ENCODE assay signal across 19 mouse cellular contexts in genomic region chr9:54537030-54537429, GRCm38 (mm10). TPM values are rescaled to one million over a fixed set of nuclear protein-coding genes. Genes with fewer than 3 reads are reported as not detected.
A peak's percentile ranks its signal among the peaks of the same experiment; 100 is the strongest.
DNase-seq lines count a peak whose midpoint lies in the region; ATAC-seq and TF ChIP-seq lines count a peak whose summit lies in the region.
"Had no signal": no experiment of that assay in that cellular context is flagged by ENCODE, and none has a peak within 500 bp of the region (broad histone marks: within the 10 kb centered on the region; RNA-seq: fewer than 3 reads in every experiment).

No protein-coding gene starts in this region.

- H3K4me2 ChIP-seq in embryonic facial prominence, embryonic 14.5 days (ENCODE audit: low read depth, low read length) = no peak overlapping the region
- no peak overlapping the region for H3K4me2 ChIP-seq in kidney, embryonic 14.5 days (replicated peaks; ENCODE audit: low read depth, low read length)
- H3K4me2 ChIP-seq: embryonic facial prominence, embryonic 12.5 days; heart, embryonic 11.5 days; kidney, embryonic 15.5 days; limb, embryonic 12.5 days; liver, embryonic 15.5 days; midbrain, embryonic 12.5 days had no signal

- H3K27me3 ChIP-seq in embryonic facial prominence, embryonic 14.5 days (replicated peaks; ENCODE audit: control insufficient read depth, insufficient read depth, low read length) = no peaks in the 10 kb centered on the region
- no peaks in the 10 kb centered on the region for H3K27me3 ChIP-seq in embryonic facial prominence, embryonic 10.5 days (replicated peaks; ENCODE audit: low read depth, poor library complexity, severe bottlenecking)
- no peaks in the 10 kb centered on the region for H3K27me3 ChIP-seq in kidney, embryonic 14.5 days (ENCODE audit: control insufficient read depth, insufficient read depth, low read length)
- H3K27me3 ChIP-seq: embryonic facial prominence, embryonic 12.5 days; kidney, embryonic 15.5 days; limb, embryonic 12.5 days; midbrain, embryonic 12.5 days had no signal

- H3K9ac ChIP-seq in embryonic facial prominence, embryonic 14.5 days (ENCODE audit: low read depth, low read length) = no peak overlapping the region
- H3K9ac ChIP-seq in kidney, embryonic 14.5 days (ENCODE audit: low read depth, low read length) = no peak overlapping the region
- H3K9ac ChIP-seq: embryonic facial prominence, embryonic 12.5 days; kidney, embryonic 15.5 days; limb, embryonic 12.5 days; liver, embryonic 15.5 days; midbrain, embryonic 12.5 days had no signal

- no peaks in the 10 kb centered on the region for H3K36me3 ChIP-seq in embryonic facial prominence, embryonic 14.5 days (ENCODE audit: control insufficient read depth, insufficient read depth, low read length)
- no peaks in the 10 kb centered on the region for H3K36me3 ChIP-seq in embryonic facial prominence, embryonic 10.5 days (replicated peaks)
- no peaks in the 10 kb centered on the region for H3K36me3 ChIP-seq in kidney, embryonic 14.5 days (ENCODE audit: control insufficient read depth, insufficient read depth, low read length)
- H3K36me3 ChIP-seq: embryonic facial prominence, embryonic 12.5 days; kidney, embryonic 15.5 days; limb, embryonic 12.5 days; liver, embryonic 15.5 days; midbrain, embryonic 12.5 days had no signal

- H3K27ac ChIP-seq in embryonic facial prominence, embryonic 14.5 days (replicated peaks; ENCODE audit: low read depth, low read length) = no peak overlapping the region
- H3K27ac ChIP-seq in embryonic facial prominence, embryonic 10.5 days (replicated peaks) = no peak overlapping the region
- H3K27ac ChIP-seq in left cerebral cortex, adult 2 months = no peak overlapping the region
- no peak overlapping the region for H3K27ac ChIP-seq in kidney, embryonic 14.5 days (ENCODE audit: low read depth, low read length)
- H3K27ac ChIP-seq: embryonic facial prominence, embryonic 12.5 days; kidney, embryonic 15.5 days; limb, embryonic 12.5 days; liver, embryonic 15.5 days; midbrain, embryonic 12.5 days had no signal

- TF ChIP-seq CTCF in left cerebral cortex, adult 2 months (IDR thresholded peaks at IDR 0.05) = no peak

- intact Hi-C loops in left cerebral cortex, postnatal 14 days (cut with DNase I) = no loop called here
- intact Hi-C loops in left cerebral cortex, adult 2 months (cut with DNase I) = no loop called here

- DNase-seq in embryonic facial prominence, embryonic 14.5 days (ENCODE audit: low spot score) = peak; percentile 24
- DNase-seq in embryonic facial prominence, embryonic 10.5 days (ENCODE audit: low spot score) = no peak
- DNase-seq in left cerebral cortex, postnatal 14 days (ENCODE audit: low spot score in 2 of 2) = peak; percentile 55 to 65
- DNase-seq in left cerebral cortex, adult 2 months (ENCODE audit: extremely low spot score in 1 of 2, low spot score in 2 of 2) = no peak
- peak; percentile 79 for DNase-seq in brain, adult 2 months (ENCODE audit: low read depth, low spot score)
- peak; percentile 85 for DNase-seq in layer of hippocampus, adult 9-11 months
- DNase-seq in spleen, postnatal 10 days (ENCODE audit: low spot score in 2 of 2) = no peak
- DNase-seq: adrenal gland, postnatal 25 days; gastrocnemius, postnatal 14 days; heart, postnatal 36 days had no signal

- H3K4me3 ChIP-seq in embryonic facial prominence, embryonic 14.5 days (ENCODE audit: low read depth, low read length) = no peak overlapping the region
- no peak overlapping the region for H3K4me3 ChIP-seq in embryonic facial prominence, embryonic 10.5 days
- no peak overlapping the region for H3K4me3 ChIP-seq in left cerebral cortex, adult 2 months
- no peak overlapping the region for H3K4me3 ChIP-seq in kidney, embryonic 14.5 days (ENCODE audit: low read length)
- H3K4me3 ChIP-seq: embryonic facial prominence, embryonic 12.5 days; kidney, embryonic 15.5 days; limb, embryonic 12.5 days; liver, embryonic 15.5 days; midbrain, embryonic 12.5 days had no signal

- no peak for ATAC-seq in embryonic facial prominence, embryonic 14.5 days (ENCODE audit: low read depth)
- no peak for ATAC-seq in kidney, embryonic 14.5 days (ENCODE audit: low FRiP score, low TSS enrichment)
- ATAC-seq: inflammation-experienced regulatory T-cells, adult 6 months had no signal

- no peaks in the 10 kb centered on the region for H3K9me3 ChIP-seq in embryonic facial prominence, embryonic 14.5 days (ENCODE audit: control insufficient read depth, low read length)
- H3K9me3 ChIP-seq in embryonic facial prominence, embryonic 10.5 days = no peaks in the 10 kb centered on the region
- H3K9me3 ChIP-seq in kidney, embryonic 14.5 days (ENCODE audit: control insufficient read depth, low read length) = no peaks in the 10 kb centered on the region
- H3K9me3 ChIP-seq: embryonic facial prominence, embryonic 12.5 days; kidney, embryonic 15.5 days; limb, embryonic 12.5 days; liver, embryonic 15.5 days; midbrain, embryonic 12.5 days had no signal

- peaks cover 8% of the 10 kb centered on the region; the same call in 1 of the 2 replicates for H3K4me1 ChIP-seq in embryonic facial prominence, embryonic 14.5 days (ENCODE audit: control insufficient read depth, insufficient read depth, low read length)
- H3K4me1 ChIP-seq in embryonic facial prominence, embryonic 10.5 days = 0 out of 2 replicates have a peak, but pooled peaks cover 5% of the 10 kb centered on the region
- H3K4me1 ChIP-seq in kidney, embryonic 14.5 days (ENCODE audit: control insufficient read depth, insufficient read depth, low read length) = no peaks in the 10 kb centered on the region
- H3K4me1 ChIP-seq: kidney, embryonic 15.5 days; liver, embryonic 15.5 days had no signal

- 45% methylated on average over 4 of the region's 4 CpGs for WGBS in embryonic facial prominence, embryonic 14.5 days
- 65% methylated on average over 4 of the region's 4 CpGs for WGBS in embryonic facial prominence, embryonic 10.5 days
- 54% methylated on average over 4 of the region's 4 CpGs for WGBS in kidney, embryonic 14.5 days

RNA-seq across cellular contexts. Expression of gene Sh2d7, which starts 1.8 kb away (rescaled TPM):
- polyA plus RNA-seq in embryonic facial prominence, embryonic 14.5 days (2014; fragmentation: Nextera tagmentation; extraction: Ambion mirVana) = not detected in 2 replicates
- not detected in 2 replicates for polyA plus RNA-seq in embryonic facial prominence, embryonic 10.5 days (2016; fragmentation: Nextera tagmentation; extraction: Ambion mirVana)
- not detected for total RNA-seq in left cerebral cortex, postnatal 14 days (2021)
- under 1 TPM in 1 of 2 experiments, not detected in 1; 0.11 TPM for total RNA-seq in left cerebral cortex, adult 2 months (2021)
- polyA plus RNA-seq in kidney, embryonic 14.5 days (2014; fragmentation: Nextera tagmentation; extraction: Ambion mirVana) = not detected in 2 replicates
- total RNA-seq: adrenal gland, postnatal 25 days; gastrocnemius, postnatal 14 days; heart, postnatal 36 days; layer of hippocampus, postnatal 25 days had no signal
- polyA plus RNA-seq: heart, embryonic 11.5 days; inflammation-experienced regulatory T-cells, adult 6 months; kidney, embryonic 15.5 days; limb, embryonic 12.5 days; liver, embryonic 15.5 days had no signal

RNA-seq across cellular contexts. Expression of gene Cib2, which starts 23.0 kb away (rescaled TPM):
- polyA plus RNA-seq in embryonic facial prominence, embryonic 14.5 days (2014; fragmentation: Nextera tagmentation; extraction: Ambion mirVana) = 18.8 and 22.4 TPM in 2 replicates
- polyA plus RNA-seq in embryonic facial prominence, embryonic 10.5 days (2016; fragmentation: Nextera tagmentation; extraction: Ambion mirVana) = 9.9 TPM in 2 replicates
- 10 to 100 TPM; 17.6 to 20.2 TPM for total RNA-seq in left cerebral cortex, postnatal 14 days (2021)
- 10 to 100 TPM; 22.0 to 24.2 TPM for total RNA-seq in left cerebral cortex, adult 2 months (2021)
- 20.0 and 20.6 TPM in 2 replicates for polyA plus RNA-seq in kidney, embryonic 14.5 days (2014; fragmentation: Nextera tagmentation; extraction: Ambion mirVana)

RNA-seq across cellular contexts. Expression of gene Dmxl2, which starts 35.6 kb away (rescaled TPM):
- polyA plus RNA-seq in embryonic facial prominence, embryonic 14.5 days (2014; fragmentation: Nextera tagmentation; extraction: Ambion mirVana) = 7.7 and 8.3 TPM in 2 replicates
- polyA plus RNA-seq in embryonic facial prominence, embryonic 10.5 days (2016; fragmentation: Nextera tagmentation; extraction: Ambion mirVana) = 6.1 and 6.4 TPM in 2 replicates
- total RNA-seq in left cerebral cortex, postnatal 14 days (2021) = 100 to 1,000 TPM; 197 to 206 TPM
- total RNA-seq in left cerebral cortex, adult 2 months (2021) = 100 to 1,000 TPM; 203 to 220 TPM
- polyA plus RNA-seq in kidney, embryonic 14.5 days (2014; fragmentation: Nextera tagmentation; extraction: Ambion mirVana) = 7.4 and 9.1 TPM in 2 replicates

RNA-seq across cellular contexts. Expression of gene Idh3a, which starts 49.1 kb away (rescaled TPM):
- polyA plus RNA-seq in embryonic facial prominence, embryonic 14.5 days (2014; fragmentation: Nextera tagmentation; extraction: Ambion mirVana) = 136 and 159 TPM in 2 replicates
- polyA plus RNA-seq in embryonic facial prominence, embryonic 10.5 days (2016; fragmentation: Nextera tagmentation; extraction: Ambion mirVana) = 119 and 122 TPM in 2 replicates
- 100 to 1,000 TPM; 225 to 229 TPM for total RNA-seq in left cerebral cortex, postnatal 14 days (2021)
- total RNA-seq in left cerebral cortex, adult 2 months (2021) = 100 to 1,000 TPM; 179 to 187 TPM
- polyA plus RNA-seq in kidney, embryonic 14.5 days (2014; fragmentation: Nextera tagmentation; extraction: Ambion mirVana) = 132 and 145 TPM in 2 replicates

Comparison
In these comparisons a context has a peak if more than half of its experiments do, and no peak if none do; other contexts are left out.
1. DNase-seq: peak in embryonic facial prominence, embryonic 14.5 days (single experiment), left cerebral cortex, postnatal 14 days (2 of 2), brain, adult 2 months (single experiment) and layer of hippocampus, adult 9-11 months (single experiment); none in embryonic facial prominence, embryonic 10.5 days (single experiment), left cerebral cortex, adult 2 months (0 of 2) and spleen, postnatal 10 days (0 of 2).